Mouse (Mus musculus): Measurements from ENCODE around the gene AY761185. TPM values are rescaled to one million over a fixed set of nuclear protein-coding genes. Genes with fewer than 3 reads are reported as not detected.
"Not testable (repeated sequence)": the region's sequence is repeated elsewhere in the genome, so short reads cannot be mapped to it uniquely, and the experiment has no call there.

The AY761185 gene
- polyA plus RNA-seq (2014; fragmentation: Nextera tagmentation; extraction: Ambion mirVana): not detected in 2 replicates

GRCm38 (mm10) chr8:20944610-20945009, at the start of gene AY761185:
TSS of gene AY761185 (minus strand) at chr8:20944710.
- no peak within 1 kb of the TSS for H3K4me2 ChIP-seq (replicated peaks)

GRCm38 (mm10) chr8:20994042-20994441, 49.5 kb upstream of the AY761185 start:
- H3K4me1 ChIP-seq (replicated peaks; ENCODE audit: control insufficient read depth, insufficient read depth, low read length); H3K36me3 ChIP-seq (replicated peaks; ENCODE audit: control insufficient read depth, insufficient read depth); H3K9me3 ChIP-seq (ENCODE audit: control insufficient read depth, low read length); H3K9ac ChIP-seq; H3K27me3 ChIP-seq (ENCODE audit: control insufficient read depth, insufficient read depth, low read length); ATAC-seq (ENCODE audit: low FRiP score); H3K4me3 ChIP-seq (replicated peaks; ENCODE audit: low read length); H3K4me2 ChIP-seq (replicated peaks); DNase-seq (ENCODE audit: low spot score); H3K27ac ChIP-seq: not testable (repeated sequence)

More at GRCm38 (mm10) chr8:20944610-20945009, at the start of gene AY761185:
- no peaks in the 10 kb centered on the region for H3K36me3 ChIP-seq (replicated peaks; ENCODE audit: control insufficient read depth, insufficient read depth)
- no peak within 1 kb of the TSS for H3K9ac ChIP-seq
- H3K27ac ChIP-seq: no peak within 1 kb of the TSS
- no peak within 1 kb of the TSS for H3K4me3 ChIP-seq (replicated peaks; ENCODE audit: low read length)
- no peak for DNase-seq (ENCODE audit: low spot score)
- no peak for ATAC-seq (ENCODE audit: low FRiP score)
- H3K4me1 ChIP-seq (replicated peaks; ENCODE audit: control insufficient read depth, insufficient read depth, low read length): no peaks in the 10 kb centered on the region
- peaks cover 34% of the 10 kb centered on the region for H3K9me3 ChIP-seq (ENCODE audit: control insufficient read depth, low read length)
- 74% methylated on average over 3 of the region's 3 CpGs for WGBS
- no peaks in the 10 kb centered on the region for H3K27me3 ChIP-seq (ENCODE audit: control insufficient read depth, insufficient read depth, low read length)

- no peak overlapping the region for H3K9ac ChIP-seq
- ATAC-seq (ENCODE audit: low FRiP score): no peak
- H3K4me3 ChIP-seq (replicated peaks; ENCODE audit: low read length): no peak overlapping the region
- no peak for DNase-seq (ENCODE audit: low spot score)
- H3K4me1 ChIP-seq (replicated peaks; ENCODE audit: control insufficient read depth, insufficient read depth, low read length): no peaks in the 10 kb centered on the region
- no peaks in the 10 kb centered on the region for H3K36me3 ChIP-seq (replicated peaks; ENCODE audit: control insufficient read depth, insufficient read depth)
- H3K27me3 ChIP-seq (ENCODE audit: control insufficient read depth, insufficient read depth, low read length): no peaks in the 10 kb centered on the region
- H3K4me2 ChIP-seq (replicated peaks): no peak overlapping the region
- no peak overlapping the region for H3K27ac ChIP-seq
- 44% methylated on average over 1 of the region's 1 CpGs for WGBS
- peaks cover 26% of the 10 kb centered on the region; the same call in 1 of the 2 replicates for H3K9me3 ChIP-seq (ENCODE audit: control insufficient read depth, low read length)
Observed at GRCm38 (mm10) chr8:20979846-20980245, 35.3 kb upstream of the AY761185 start.

GRCm38 (mm10) chr8:20964531-20964930, 20.0 kb upstream of the AY761185 start:
- no peak for ATAC-seq (ENCODE audit: low FRiP score)
- Histone ChIP-seq H3K4me2 (replicated peaks) (no peak overlapping the region), H3K9me3 (ENCODE audit: control insufficient read depth, low read length) (peaks cover 9% of the 10 kb centered on the region), H3K4me1 (replicated peaks; ENCODE audit: control insufficient read depth, insufficient read depth, low read length) (no peaks in the 10 kb centered on the region), H3K9ac (no peak overlapping the region), H3K4me3 (replicated peaks; ENCODE audit: low read length) (no peak overlapping the region), H3K27me3 (ENCODE audit: control insufficient read depth, insufficient read depth, low read length) (no peaks in the 10 kb centered on the region), H3K36me3 (replicated peaks; ENCODE audit: control insufficient read depth, insufficient read depth) (no peaks in the 10 kb centered on the region), H3K27ac (no peak overlapping the region)
- 83% methylated on average over 2 of the region's 2 CpGs for WGBS
- no peak for DNase-seq (ENCODE audit: low spot score)

- Histone ChIP-seq H3K27me3 (ENCODE audit: control insufficient read depth, insufficient read depth, low read length) (no peaks in the 10 kb centered on the region), H3K9me3 (ENCODE audit: control insufficient read depth, low read length) (peaks cover 34% of the 10 kb centered on the region), H3K4me3 (replicated peaks; ENCODE audit: low read length) (no peak within 1 kb of the TSS), H3K9ac (no peak within 1 kb of the TSS), H3K4me1 (replicated peaks; ENCODE audit: control insufficient read depth, insufficient read depth, low read length) (no peaks in the 10 kb centered on the region), H3K36me3 (replicated peaks; ENCODE audit: control insufficient read depth, insufficient read depth) (no peaks in the 10 kb centered on the region), H3K4me2 (replicated peaks) (no peak within 1 kb of the TSS), H3K27ac (no peak within 1 kb of the TSS)
- DNase-seq (ENCODE audit: low spot score) (no peak), ATAC-seq (ENCODE audit: low FRiP score) (no peak)
- WGBS: 78% methylated on average over 3 of the region's 3 CpGs
Observed at GRCm38 (mm10) chr8:20921971-20922370, 22.5 kb downstream of the AY761185 start, which contains the start of gene Gm6040. TSS of gene Gm6040 (minus strand) at chr8:20922071.

GRCm38 (mm10) chr8:20912288-20912687, 32.2 kb downstream of the AY761185 start:
- H3K4me3 ChIP-seq (replicated peaks; ENCODE audit: low read length): no peak overlapping the region
- no peak for DNase-seq (ENCODE audit: low spot score)
- no peaks in the 10 kb centered on the region for H3K4me1 ChIP-seq (replicated peaks; ENCODE audit: control insufficient read depth, insufficient read depth, low read length)
- 65% methylated on average over 1 of the region's 1 CpGs for WGBS
- no peaks in the 10 kb centered on the region for H3K36me3 ChIP-seq (replicated peaks; ENCODE audit: control insufficient read depth, insufficient read depth)
- no peak for ATAC-seq (ENCODE audit: low FRiP score)
- no peak overlapping the region for H3K27ac ChIP-seq
- H3K4me2 ChIP-seq (replicated peaks): no peak overlapping the region
- H3K9ac ChIP-seq: no peak overlapping the region
- H3K9me3 ChIP-seq (ENCODE audit: control insufficient read depth, low read length): peaks cover 26% of the 10 kb centered on the region
- no peaks in the 10 kb centered on the region for H3K27me3 ChIP-seq (ENCODE audit: control insufficient read depth, insufficient read depth, low read length)

GRCm38 (mm10) chr8:20908256-20908655, 36.3 kb downstream of the AY761185 start:
- Histone ChIP-seq H3K4me2 (replicated peaks) (no peak overlapping the region), H3K9ac (no peak overlapping the region), H3K4me3 (replicated peaks; ENCODE audit: low read length) (no peak overlapping the region), H3K36me3 (replicated peaks; ENCODE audit: control insufficient read depth, insufficient read depth) (no peaks in the 10 kb centered on the region), H3K27ac (no peak overlapping the region), H3K27me3 (ENCODE audit: control insufficient read depth, insufficient read depth, low read length) (no peaks in the 10 kb centered on the region), H3K9me3 (ENCODE audit: control insufficient read depth, low read length) (peaks cover 28% of the 10 kb centered on the region), H3K4me1 (replicated peaks; ENCODE audit: control insufficient read depth, insufficient read depth, low read length) (no peaks in the 10 kb centered on the region)
- 70% methylated on average over 2 of the region's 2 CpGs for WGBS
- DNase-seq (ENCODE audit: low spot score) (no peak), ATAC-seq (ENCODE audit: low FRiP score) (no peak)

GRCm38 (mm10) chr8:20907119-20907518, 37.4 kb downstream of the AY761185 start:
- 94% methylated on average over 2 of the region's 2 CpGs for WGBS
- ATAC-seq (ENCODE audit: low FRiP score): no peak
- Histone ChIP-seq H3K9ac (no peak overlapping the region), H3K4me1 (replicated peaks; ENCODE audit: control insufficient read depth, insufficient read depth, low read length) (no peaks in the 10 kb centered on the region), H3K36me3 (replicated peaks; ENCODE audit: control insufficient read depth, insufficient read depth) (no peaks in the 10 kb centered on the region), H3K4me2 (replicated peaks) (no peak overlapping the region), H3K9me3 (ENCODE audit: control insufficient read depth, low read length) (peaks cover 29% of the 10 kb centered on the region), H3K4me3 (replicated peaks; ENCODE audit: low read length) (no peak overlapping the region), H3K27ac (no peak overlapping the region), H3K27me3 (ENCODE audit: control insufficient read depth, insufficient read depth, low read length) (no peaks in the 10 kb centered on the region)
- no peak for DNase-seq (ENCODE audit: low spot score)

GRCm38 (mm10) chr8:20902527-20902926, 42.0 kb downstream of the AY761185 start, which contains the start of gene Gm15056:
TSS of gene Gm15056 (minus strand) at chr8:20902627.
- DNase-seq (ENCODE audit: low spot score) (no peak), ATAC-seq (ENCODE audit: low FRiP score) (no peak)

More at GRCm38 (mm10) chr8:20902527-20902926, 42.0 kb downstream of the AY761185 start, which contains the start of gene Gm15056:
- H3K27me3 ChIP-seq (ENCODE audit: control insufficient read depth, insufficient read depth, low read length): no peaks in the 10 kb centered on the region
- H3K4me1 ChIP-seq (replicated peaks; ENCODE audit: control insufficient read depth, insufficient read depth, low read length): no peaks in the 10 kb centered on the region
- H3K9ac ChIP-seq: no peak within 1 kb of the TSS
- H3K27ac ChIP-seq: no peak within 1 kb of the TSS
- H3K4me2 ChIP-seq (replicated peaks): no peak within 1 kb of the TSS
- WGBS: 58% methylated on average over 2 of the region's 2 CpGs
- no peaks in the 10 kb centered on the region for H3K36me3 ChIP-seq (replicated peaks; ENCODE audit: control insufficient read depth, insufficient read depth)
- H3K4me3 ChIP-seq (replicated peaks; ENCODE audit: low read length): no peak within 1 kb of the TSS
- peaks cover 41% of the 10 kb centered on the region for H3K9me3 ChIP-seq (ENCODE audit: control insufficient read depth, low read length)

All from hindbrain, embryonic 14.5 days (tissue).